In the genomic region with DNA sequence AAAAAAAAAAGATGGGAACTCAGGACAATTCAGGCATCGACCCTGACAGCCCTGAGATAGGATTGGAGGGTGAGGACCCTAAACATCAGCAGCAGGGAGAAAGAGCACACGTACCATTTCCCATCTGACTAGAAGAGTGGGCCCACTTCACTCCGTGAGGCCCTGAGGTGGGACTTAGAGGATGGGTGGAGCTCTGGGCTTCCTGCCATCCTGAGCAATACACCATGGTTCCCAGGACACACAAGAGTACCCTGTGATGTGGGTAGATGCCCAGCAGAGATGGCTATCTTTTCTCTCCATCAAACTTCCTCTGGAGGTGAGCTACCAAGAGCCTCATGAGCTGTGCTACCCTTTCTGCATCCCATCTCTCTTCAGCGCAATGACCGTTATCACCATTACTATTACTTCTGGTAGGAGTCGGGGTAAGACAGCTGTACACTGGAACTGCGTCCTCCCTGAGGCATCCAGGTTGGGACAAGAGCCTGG, we compare ENCODE assay signal across 8 mouse cellular contexts. TPM values are rescaled to one million over a fixed set of nuclear protein-coding genes. Genes with fewer than 3 reads are reported as not detected.
DNase-seq lines count a peak whose midpoint lies in the region; ATAC-seq and TF ChIP-seq lines count a peak whose summit lies in the region.
"Had no signal": no experiment of that assay in that cellular context is flagged by ENCODE, and none has a peak within 500 bp of the region (broad histone marks: within the 10 kb centered on the region; RNA-seq: fewer than 3 reads in every experiment).

No protein-coding gene starts in this region.

- WGBS in lung, embryonic 14.5 days, result 27% methylated on average over 7 of the region's 7 CpGs
- WGBS in forebrain, embryonic 15.5 days, result 26% methylated on average over 7 of the region's 7 CpGs
- 27% methylated on average over 7 of the region's 7 CpGs for WGBS in limb, embryonic 15.5 days

- H3K9me3 ChIP-seq in lung, embryonic 14.5 days (ENCODE audit: low read depth, low read length), result no peaks in the 10 kb centered on the region
- no peaks in the 10 kb centered on the region for H3K9me3 ChIP-seq in forebrain, embryonic 15.5 days
- no peaks in the 10 kb centered on the region for H3K9me3 ChIP-seq in limb, embryonic 15.5 days

- H3K4me2 ChIP-seq in lung, embryonic 14.5 days, result peak overlapping the region; percentile 54
- H3K4me2 ChIP-seq in forebrain, embryonic 15.5 days (replicated peaks), result peak overlapping the region; percentile 83
- H3K4me2 ChIP-seq in limb, embryonic 15.5 days, result peak overlapping the region; percentile 65

- peaks cover 31% of the 10 kb centered on the region for H3K27me3 ChIP-seq in lung, embryonic 14.5 days (ENCODE audit: insufficient read depth, low read length)
- H3K27me3 ChIP-seq in forebrain, embryonic 15.5 days, result peaks cover 8% of the 10 kb centered on the region; the same call in 1 of the 2 replicates
- peaks cover 43% of the 10 kb centered on the region for H3K27me3 ChIP-seq in limb, embryonic 15.5 days

- no peak for ATAC-seq in lung, embryonic 14.5 days (ENCODE audit: insufficient read depth)
- ATAC-seq in forebrain, embryonic 15.5 days (replicated peaks), result no peak; the same call in 1 of the 2 replicates
- ATAC-seq in limb, embryonic 15.5 days (ENCODE audit: insufficient number of reproducible peaks, low FRiP score, low TSS enrichment, low read depth), result no peak

- H3K27ac ChIP-seq in lung, embryonic 14.5 days (ENCODE audit: low read depth), result no peak overlapping the region
- no peak overlapping the region for H3K27ac ChIP-seq in forebrain, embryonic 15.5 days (replicated peaks)
- H3K27ac ChIP-seq in limb, embryonic 15.5 days, result no peak overlapping the region

- no peaks in the 10 kb centered on the region for H3K4me1 ChIP-seq in lung, embryonic 14.5 days (ENCODE audit: insufficient read depth)
- peaks cover 8% of the 10 kb centered on the region for H3K4me1 ChIP-seq in forebrain, embryonic 15.5 days
- H3K4me1 ChIP-seq in limb, embryonic 15.5 days, result peaks cover 6% of the 10 kb centered on the region

- no peak overlapping the region for H3K9ac ChIP-seq in lung, embryonic 14.5 days
- H3K9ac ChIP-seq in forebrain, embryonic 15.5 days (replicated peaks), result peak overlapping the region; percentile 58
- no peak overlapping the region for H3K9ac ChIP-seq in limb, embryonic 15.5 days

- no peak for TF ChIP-seq CTCF in lung, embryonic 14.5 days (IDR thresholded peaks at IDR 0.05; ENCODE audit: low read depth)

- peak overlapping the region; percentile 19 for H3K4me3 ChIP-seq in lung, embryonic 14.5 days (ENCODE audit: low read depth, low read length)
- peak overlapping the region; percentile 54 for H3K4me3 ChIP-seq in forebrain, embryonic 15.5 days
- peak overlapping the region; percentile 39 for H3K4me3 ChIP-seq in limb, embryonic 15.5 days

- H3K36me3 ChIP-seq in lung, embryonic 14.5 days (ENCODE audit: insufficient read depth), result no peaks in the 10 kb centered on the region
- no peaks in the 10 kb centered on the region for H3K36me3 ChIP-seq in forebrain, embryonic 15.5 days
- H3K36me3 ChIP-seq in limb, embryonic 15.5 days, result no peaks in the 10 kb centered on the region

- DNase-seq in lung, embryonic 14.5 days, result no peak
- no peak for DNase-seq in lung, postnatal 4 days
- peak; percentile 22 for DNase-seq in telencephalon, adult 2 months (ENCODE audit: low read depth, low spot score)
- no peak for DNase-seq in right cerebral cortex, postnatal 10 days (ENCODE audit: low spot score in 2 of 2)
- DNase-seq in cerebellum, postnatal 36 days, result no peak
- DNase-seq: gastrocnemius, postnatal 14 days had no signal

RNA-seq across cellular contexts. Expression of gene Kcnt1, which starts 13.8 kb away (rescaled TPM):
- 0.14 and 0.22 TPM in 2 replicates for polyA plus RNA-seq in lung, embryonic 14.5 days (2014; fragmentation: Nextera tagmentation; extraction: Ambion mirVana)
- 6.2 and 7.7 TPM in 2 replicates for polyA plus RNA-seq in forebrain, embryonic 15.5 days (2015; fragmentation: Nextera tagmentation; extraction: Ambion mirVana)
- polyA plus RNA-seq in limb, embryonic 15.5 days (2015; fragmentation: Nextera tagmentation; extraction: Ambion mirVana), result 0.20 and 0.21 TPM in 2 replicates

RNA-seq across cellular contexts. Expression of gene Sohlh1, which starts 30.2 kb away (rescaled TPM):
- polyA plus RNA-seq in lung, embryonic 14.5 days (2014; fragmentation: Nextera tagmentation; extraction: Ambion mirVana), result not detected in 2 replicates
- polyA plus RNA-seq in forebrain, embryonic 15.5 days (2015; fragmentation: Nextera tagmentation; extraction: Ambion mirVana), result not detected in 2 replicates
- polyA plus RNA-seq in limb, embryonic 15.5 days (2015; fragmentation: Nextera tagmentation; extraction: Ambion mirVana), result not detected in 2 replicates

RNA-seq across cellular contexts. Expression of gene Lcn9, which starts 54.3 kb away (rescaled TPM):
- polyA plus RNA-seq in lung, embryonic 14.5 days (2014; fragmentation: Nextera tagmentation; extraction: Ambion mirVana), result not detected in 2 replicates
- polyA plus RNA-seq in forebrain, embryonic 15.5 days (2015; fragmentation: Nextera tagmentation; extraction: Ambion mirVana), result not detected in 2 replicates
- not detected in 2 replicates for polyA plus RNA-seq in limb, embryonic 15.5 days (2015; fragmentation: Nextera tagmentation; extraction: Ambion mirVana)
